Mouse (Mus musculus) megakaryocyte, embryonic 14.5 days (primary cell): Measurements from ENCODE around the gene Rab8b. TPM values are rescaled to one million over a fixed set of nuclear protein-coding genes. Genes with fewer than 3 reads are reported as not detected.
"Not testable (repeated sequence)": the region's sequence is repeated elsewhere in the genome, so short reads cannot be mapped to it uniquely, and the experiment has no call there.

Source experiments
- H3K27me3 ChIP-seq: replicated peaks from 2 replicates; pipeline ENCODE3; 2012; ENCODE audit warnings: inconsistent platforms
- H3K36me3 ChIP-seq: replicated peaks from 2 replicates; pipeline ENCODE3; 2012; ENCODE audit warnings: low read length, inconsistent platforms, mixed read lengths
- H3K4me1 ChIP-seq: 2 replicates; pipeline ENCODE4 v1.6.1; 2012; ENCODE audit warnings: inconsistent platforms
- H3K4me3 ChIP-seq: replicated peaks from 2 replicates; pipeline ENCODE3; 2012; ENCODE audit warnings: moderate library complexity, mild to moderate bottlenecking, inconsistent platforms
- H3K9me3 ChIP-seq: 2 replicates; pipeline ENCODE4 v1.6.1; 2012; ENCODE audit warnings: inconsistent platforms
- FLI1 ChIP-seq: IDR thresholded peaks from 2 replicates; pipeline ENCODE4 v1.6.1; 2012; ENCODE audit warnings: low read length, inconsistent platforms, mixed read lengths
- GATA1 ChIP-seq: IDR thresholded peaks from 3 replicates; pipeline ENCODE4 v1.6.1; 2012; ENCODE audit warnings: mixed read lengths, low read length, inconsistent platforms, borderline replicate concordance
- polyA plus RNA-seq: library from polyadenylated mRNA; stranded (reverse); fragments of >175 nt; gene quantifications from 2 replicates; pipeline ENCODE4 v1.2.3, GENCODE M21; 2012; ENCODE audit warnings: low replicate concordance; ENCODE audit not compliant: insufficient read depth

The Rab8b gene
- polyA plus RNA-seq, 1 experiment: 3.2 TPM

GRCm38 (mm10) chr9:66918672-66919330 is 686 bp downstream of the Rab8b start:
- no peaks in the 10 kb centered on the region for H3K27me3 ChIP-seq
- TF ChIP-seq GATA1: no peak
- no peak for TF ChIP-seq FLI1
- H3K36me3 ChIP-seq: peaks cover 22% of the 10 kb centered on the region
- H3K9me3 ChIP-seq: no peaks in the 10 kb centered on the region; the same call in 1 of the 2 replicates
- peak overlapping the region; percentile 100 for H3K4me3 ChIP-seq
- H3K4me1 ChIP-seq: peaks cover 53% of the 10 kb centered on the region

- H3K36me3 ChIP-seq: peaks cover 29% of the 10 kb centered on the region
- H3K9me3 ChIP-seq: no peaks in the 10 kb centered on the region; the same call in 1 of the 2 replicates
- peaks cover 61% of the 10 kb centered on the region for H3K4me1 ChIP-seq
- TF ChIP-seq FLI1 (no peak), GATA1 (no peak)
- H3K27me3 ChIP-seq: no peaks in the 10 kb centered on the region
- peak overlapping the region; percentile 100 for H3K4me3 ChIP-seq
These were observed 1.6 kb downstream of the Rab8b start for GRCm38 (mm10) chr9:66917892-66918255.

GRCm38 (mm10) chr9:66917216-66917891 is 2.1 kb downstream of the Rab8b start:
- Histone ChIP-seq H3K9me3 (no peaks in the 10 kb centered on the region; the same call in 1 of the 2 replicates), H3K4me3 (peak overlapping the region; percentile 100), H3K4me1 (peaks cover 66% of the 10 kb centered on the region), H3K36me3 (peaks cover 35% of the 10 kb centered on the region), H3K27me3 (no peaks in the 10 kb centered on the region)
- no peak for TF ChIP-seq GATA1

GRCm38 (mm10) chr9:66915869-66916785 is 3.4 kb downstream of the Rab8b start:
- Histone ChIP-seq H3K4me1 (peaks cover 78% of the 10 kb centered on the region), H3K4me3 (peak overlapping the region; percentile 100), H3K27me3 (no peaks in the 10 kb centered on the region), H3K36me3 (peaks cover 46% of the 10 kb centered on the region), H3K9me3 (no peaks in the 10 kb centered on the region)
- TF ChIP-seq FLI1 (no peak), GATA1 (no peak)

- peak overlapping the region; percentile 86 for H3K4me3 ChIP-seq
These were observed 4.1 kb downstream of the Rab8b start for GRCm38 (mm10) chr9:66915401-66915800.

GRCm38 (mm10) chr9:66914540-66914939 is 4.9 kb downstream of the Rab8b start:
- Histone ChIP-seq H3K27me3 (no peaks in the 10 kb centered on the region), H3K4me1 (peaks cover 84% of the 10 kb centered on the region), H3K4me3 (peak overlapping the region; percentile 84), H3K9me3 (no peaks in the 10 kb centered on the region), H3K36me3 (peaks cover 62% of the 10 kb centered on the region)
- no peak for TF ChIP-seq GATA1
- no peak for TF ChIP-seq FLI1

More at GRCm38 (mm10) chr9:66915401-66915800, 4.1 kb downstream of the Rab8b start:
- peaks cover 79% of the 10 kb centered on the region for H3K4me1 ChIP-seq
- peak; percentile 73; the same call in 1 of the 2 replicates for TF ChIP-seq FLI1
- no peak for TF ChIP-seq GATA1
- peaks cover 54% of the 10 kb centered on the region for H3K36me3 ChIP-seq
- H3K9me3 ChIP-seq: no peaks in the 10 kb centered on the region
- no peaks in the 10 kb centered on the region for H3K27me3 ChIP-seq

- Histone ChIP-seq H3K4me3 (peak overlapping the region; percentile 84), H3K4me1 (peaks cover 92% of the 10 kb centered on the region), H3K36me3 (peaks cover 67% of the 10 kb centered on the region)
- H3K27me3 ChIP-seq, H3K9me3 ChIP-seq: not testable (repeated sequence)
These were observed 6.1 kb downstream of the Rab8b start for GRCm38 (mm10) chr9:66913254-66913934.

- H3K4me3 ChIP-seq: peak overlapping the region; percentile 11
- peaks cover 95% of the 10 kb centered on the region for H3K4me1 ChIP-seq
- no peak for TF ChIP-seq GATA1
- no peak for TF ChIP-seq FLI1
- peaks cover 74% of the 10 kb centered on the region for H3K36me3 ChIP-seq
- H3K27me3 ChIP-seq: no peaks in the 10 kb centered on the region
- H3K9me3 ChIP-seq: no peaks in the 10 kb centered on the region
These were observed 7.2 kb downstream of the Rab8b start for GRCm38 (mm10) chr9:66912304-66912703.

- Histone ChIP-seq H3K9me3 (no peaks in the 10 kb centered on the region), H3K27me3 (no peaks in the 10 kb centered on the region), H3K4me1 (peaks cover 95% of the 10 kb centered on the region), H3K36me3 (peaks cover 85% of the 10 kb centered on the region), H3K4me3 (peak overlapping the region; percentile 59)
- TF ChIP-seq GATA1: no peak
- TF ChIP-seq FLI1: no peak
These were observed 8.8 kb downstream of the Rab8b start for GRCm38 (mm10) chr9:66910677-66911076.
